Comparison of ENCODE assay signal across 8 mouse cellular contexts in the genomic region with DNA sequence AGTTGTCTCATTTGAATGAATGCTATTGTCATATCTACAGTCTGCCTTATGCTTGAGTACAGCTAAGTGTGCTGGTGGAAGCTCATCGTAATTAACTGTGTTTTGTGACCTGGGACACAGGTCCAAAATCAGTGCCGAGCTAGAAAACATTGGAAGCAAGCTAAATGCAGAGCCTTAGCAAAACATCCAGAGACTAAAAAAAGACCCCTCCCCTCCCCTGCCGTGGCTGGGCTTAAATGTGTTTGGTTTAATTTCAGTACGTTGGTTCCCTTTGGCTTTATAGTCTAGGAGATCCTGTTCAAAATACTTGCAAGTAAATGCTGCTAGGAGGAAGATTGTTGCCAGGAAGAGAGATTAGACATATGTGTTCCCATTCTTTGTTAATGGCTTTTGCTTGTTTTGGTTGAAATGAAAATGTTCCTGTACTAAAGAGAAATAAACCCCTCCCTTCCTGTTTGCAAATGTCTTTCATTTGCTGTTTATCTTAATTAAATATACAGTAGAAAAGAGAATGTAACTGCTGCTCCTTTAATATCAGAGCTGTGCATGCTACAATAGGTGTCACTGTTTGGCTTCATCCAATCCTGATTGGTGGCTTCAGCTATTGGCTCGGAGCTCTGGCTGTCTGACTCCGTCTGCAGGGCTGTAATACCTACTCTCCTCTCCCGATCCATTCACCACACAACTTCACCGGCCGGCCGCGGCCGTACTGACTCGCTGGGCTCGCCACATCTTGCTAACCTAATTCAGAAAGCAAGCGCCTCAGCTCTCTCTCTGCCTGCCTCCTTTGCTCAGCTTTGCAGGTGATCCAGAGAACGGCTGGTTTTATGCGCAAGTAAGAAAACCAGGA. TPM values are rescaled to one million over a fixed set of nuclear protein-coding genes. Genes with fewer than 3 reads are reported as not detected.
A peak's percentile ranks its signal among the peaks of the same experiment; 100 is the strongest.
DNase-seq lines count a peak whose midpoint lies in the region; ATAC-seq and TF ChIP-seq lines count a peak whose summit lies in the region.

No protein-coding gene starts in this region.

- H3K4me3 ChIP-seq in hindbrain, embryonic 14.5 days (replicated peaks; ENCODE audit: low read length) = peak overlapping the region; percentile 37
- H3K4me3 ChIP-seq in lung, postnatal 0 days (ENCODE audit: low read depth, low read length) = peak overlapping the region; percentile 48

- TF ChIP-seq EP300 in lung, postnatal 0 days (IDR thresholded peaks at IDR 0.05) = peak; percentile 97

- H3K27ac ChIP-seq in hindbrain, embryonic 14.5 days = peak overlapping the region; percentile 74
- peak overlapping the region; percentile 86 for H3K27ac ChIP-seq in lung, postnatal 0 days (ENCODE audit: low read length)

- no peaks in the 10 kb centered on the region for H3K27me3 ChIP-seq in hindbrain, embryonic 14.5 days (ENCODE audit: control insufficient read depth, insufficient read depth, low read length)
- no peaks in the 10 kb centered on the region for H3K27me3 ChIP-seq in lung, postnatal 0 days (replicated peaks; ENCODE audit: insufficient read depth, low read length)

- TF ChIP-seq CTCF in lung, postnatal 0 days (IDR thresholded peaks at IDR 0.05) = peak; percentile 39; the same call in 1 of the 2 replicates

- peak; percentile 95 for ATAC-seq in hindbrain, embryonic 14.5 days (ENCODE audit: low FRiP score)
- peak; percentile 91 for ATAC-seq in lung, postnatal 0 days
- ATAC-seq in erythroid progenitor cell, adult 5-6 weeks (replicated peaks; ENCODE audit: low FRiP score, poor library complexity, severe bottlenecking) = no peak

- H3K4me1 ChIP-seq in hindbrain, embryonic 14.5 days (replicated peaks; ENCODE audit: control insufficient read depth, insufficient read depth, low read length) = peaks cover 41% of the 10 kb centered on the region
- H3K4me1 ChIP-seq in lung, postnatal 0 days (ENCODE audit: insufficient read depth, low read depth, low read length) = peaks cover 28% of the 10 kb centered on the region

- peak; percentile 82 for DNase-seq in adrenal gland, postnatal 10 days
- DNase-seq in cerebellum, postnatal 36 days = peak; percentile 91 to 94
- DNase-seq in gastrocnemius, adult 18-20 months (ENCODE audit: low spot score) = peak; percentile 65
- peak; percentile 81 for DNase-seq in hindbrain, embryonic 14.5 days (ENCODE audit: low spot score)
- peak; percentile 76 for DNase-seq in left cerebral cortex, adult 11 months (ENCODE audit: low spot score)
- peak; percentile 93 for DNase-seq in lung, postnatal 0 days (ENCODE audit: low spot score)
- DNase-seq in right cerebral cortex, postnatal 10 days (ENCODE audit: low spot score in 2 of 2) = peak; percentile 83 to 90

- H3K9ac ChIP-seq in hindbrain, embryonic 14.5 days = peak overlapping the region; percentile 55
- H3K9ac ChIP-seq in lung, postnatal 0 days (replicated peaks; ENCODE audit: low read depth) = peak overlapping the region; percentile 64

- H3K36me3 ChIP-seq in hindbrain, embryonic 14.5 days (replicated peaks; ENCODE audit: control insufficient read depth, insufficient read depth) = no peaks in the 10 kb centered on the region
- H3K36me3 ChIP-seq in lung, postnatal 0 days (ENCODE audit: insufficient read depth, low read length) = no peaks in the 10 kb centered on the region

- H3K9me3 ChIP-seq in hindbrain, embryonic 14.5 days (ENCODE audit: control insufficient read depth, low read length) = no peaks in the 10 kb centered on the region
- no peaks in the 10 kb centered on the region for H3K9me3 ChIP-seq in lung, postnatal 0 days (ENCODE audit: low read length)

- peak overlapping the region; percentile 53 for H3K4me2 ChIP-seq in hindbrain, embryonic 14.5 days (replicated peaks)
- peak overlapping the region; percentile 58 for H3K4me2 ChIP-seq in lung, postnatal 0 days (replicated peaks; ENCODE audit: low read depth, low read length)

- WGBS in hindbrain, embryonic 14.5 days = 14% methylated on average over 17 of the region's 17 CpGs
- 6% methylated on average over 17 of the region's 17 CpGs for WGBS in lung, postnatal 0 days

RNA-seq across cellular contexts. Expression of gene Btbd3, which starts 21.7 kb away (rescaled TPM):
- 10 to 100 TPM; 24.6 to 28.2 TPM for total RNA-seq in adrenal gland, postnatal 10 days (2021)
- 1 to 10 TPM; 9.5 to 9.7 TPM for total RNA-seq in gastrocnemius, adult 18-20 months (2021)
- polyA plus RNA-seq in hindbrain, embryonic 14.5 days (2014; fragmentation: Nextera tagmentation; extraction: Ambion mirVana) = 32.1 and 40.3 TPM in 2 replicates
- polyA plus RNA-seq in lung, postnatal 0 days (2015; fragmentation: Nextera tagmentation; extraction: Ambion mirVana) = 53.7 and 58.6 TPM in 2 replicates
- not detected in 2 replicates for total RNA-seq in erythroid progenitor cell, adult 5-6 weeks (2015; ENCODE audit: low replicate concordance)
- not detected in 2 replicates for total RNA-seq in erythroid progenitor cell, adult 5-6 weeks (2017; ENCODE audit: low replicate concordance)

Comparison
In these comparisons a context has a peak if more than half of its experiments do, and no peak if none do; other contexts are left out.
1. RNA of gene Btbd3, which starts 21.7 kb away (total RNA-seq): 24.6 to 28.2 TPM in adrenal gland, postnatal 10 days and 9.5 to 9.7 TPM in gastrocnemius, adult 18-20 months; not detected in erythroid progenitor cell, adult 5-6 weeks; every median in the first group is over 10 times any median in the second.
2. Peak in every context shown above with its lines, with median percentiles within 50 percentile points of each other: DNase-seq.